Mouse (Mus musculus): ENCODE data around the gene Znhit6. TPM values are rescaled to one million over a fixed set of nuclear protein-coding genes. Genes with fewer than 3 reads are reported as not detected.

The Znhit6 gene
- total and polyA plus RNA-seq, 2 experiments: 1.6 to 4.9 TPM

DNA sequence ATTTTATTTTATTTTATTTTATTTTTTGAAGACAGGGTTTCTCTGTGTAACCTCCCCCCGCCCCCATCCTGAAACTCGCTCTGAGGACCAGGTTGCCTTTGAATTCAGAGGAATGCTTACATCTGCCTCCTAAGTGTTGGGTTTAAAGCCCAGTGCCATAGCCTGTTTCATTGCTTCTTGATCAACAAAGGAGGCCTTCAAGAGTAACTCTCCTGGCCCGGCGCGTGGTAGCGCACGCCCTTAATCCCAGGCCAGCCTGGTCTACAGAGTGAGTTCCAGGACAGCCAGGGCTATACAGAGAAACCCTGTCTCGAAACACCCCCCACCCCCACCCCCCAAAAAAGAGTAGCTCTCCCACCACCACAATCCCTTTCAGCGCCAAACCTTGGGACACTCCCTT is 78.0 kb downstream of the Znhit6 start:
- no peak for TF ChIP-seq POLR2A (IDR thresholded peaks at IDR 0.05; ENCODE audit: extremely low read depth, insufficient read depth, low read length)
- no peak for TF ChIP-seq CTCF (IDR thresholded peaks at IDR 0.05; ENCODE audit: low read depth, low read length)
- Histone ChIP-seq H3K9ac (ENCODE audit: low read depth, low read length) (no peak overlapping the region), H3K4me3 (ENCODE audit: insufficient read depth, low read depth, low read length) (no peak overlapping the region), H3K27ac (replicated peaks; ENCODE audit: insufficient read depth, low read depth, low read length) (no peak overlapping the region), H3K79me2 (ENCODE audit: control insufficient read depth, insufficient read depth, low read length) (no peaks in the 10 kb centered on the region), H3K27me3 (ENCODE audit: control insufficient read depth, insufficient read depth, low read length) (no peaks in the 10 kb centered on the region), H3K4me1 (ENCODE audit: control insufficient read depth, insufficient read depth, low read length) (peaks cover 4% of the 10 kb centered on the region; the same call in 1 of the 2 replicates), H3K36me3 (ENCODE audit: control insufficient read depth, insufficient read depth, low read length) (no peaks in the 10 kb centered on the region)
- DNase-seq (ENCODE audit: extremely low read depth, low read depth, low spot score): no peak
- 97% methylated on average over 9 of the region's 9 CpGs for WGBS

Other genes with a start within 250 kb of the Znhit6 start
- 4.5 and 4.6 TPM in 2 replicates for gene Ccn1, start 73.8 kb downstream of the Znhit6 start, total RNA-seq (2014; rRNA removed)
- gene Ccn1, start 73.8 kb downstream of the Znhit6 start, polyA plus RNA-seq (2012; rRNA removed): 6.0 and 7.6 TPM in 2 replicates
- gene Ddah1, start 182.5 kb downstream of the Znhit6 start, total RNA-seq (2014; rRNA removed): 43.1 and 50.7 TPM in 2 replicates
- 80.8 and 86.1 TPM in 2 replicates for gene Ddah1, start 182.5 kb downstream of the Znhit6 start, polyA plus RNA-seq (2012; rRNA removed)